Mouse (Mus musculus) liver, embryonic 11.5 days (tissue): ENCODE data around the gene Mrpl10. TPM values are rescaled to one million over a fixed set of nuclear protein-coding genes. Genes with fewer than 3 reads are reported as not detected.

Source experiments
- ATAC-seq: fragments of 200-750 bp; cut with Nextera tagmentation; replicated peaks from 2 replicates; pipeline ENCODE4 v1.8.0; 2017; ENCODE audit warnings: moderate number of reproducible peaks, mild to moderate bottlenecking, moderate TSS enrichment, moderate library complexity; ENCODE audit not compliant: low FRiP score
- DNase-seq: peaks from one replicate; pipeline ENCODE4 v3.0.0-alpha.2; 2017; ENCODE audit warnings: low spot score
- H3K27ac ChIP-seq: fragments of 300-500 bp; sonication (generic); 2 replicates; pipeline ENCODE4 v1.5.1; 2014; ENCODE audit warnings: mild to moderate bottlenecking, low read depth, low read length, control low read depth
- H3K27me3 ChIP-seq: fragments of 300-500 bp; sonication (generic); replicated peaks from 2 replicates; pipeline ENCODE4 v1.6.1; 2014; ENCODE audit warnings: low read length, mixed read lengths; ENCODE audit not compliant: control insufficient read depth, insufficient read depth
- H3K36me3 ChIP-seq: fragments of 300-500 bp; sonication (generic); 2 replicates; pipeline ENCODE4 v1.6.1; 2014; ENCODE audit warnings: mild to moderate bottlenecking, low read length, moderate library complexity, mixed read lengths; ENCODE audit not compliant: control insufficient read depth, insufficient read depth
- H3K4me1 ChIP-seq: fragments of 300-500 bp; sonication (generic); replicated peaks from 2 replicates; pipeline ENCODE4 v1.6.1; 2014; ENCODE audit warnings: low read length, mixed read lengths; ENCODE audit not compliant: control insufficient read depth, insufficient read depth
- H3K4me2 ChIP-seq: fragments of 300-500 bp; sonication (generic); 2 replicates; pipeline ENCODE4 v1.6.1; 2014; ENCODE audit warnings: mild to moderate bottlenecking, control low read depth, moderate library complexity
- H3K4me3 ChIP-seq: fragments of 300-500 bp; sonication (generic); 2 replicates; pipeline ENCODE4 v1.5.1; 2014; ENCODE audit warnings: low read depth, low read length, control low read depth
- H3K9ac ChIP-seq: fragments of 300-500 bp; sonication (generic); 2 replicates; pipeline ENCODE4 v1.6.1; 2014; ENCODE audit warnings: low read depth, low read length, control low read depth
- H3K9me3 ChIP-seq: fragments of 300-500 bp; sonication (generic); 2 replicates; pipeline ENCODE4 v1.6.1; 2016; ENCODE audit warnings: low read length, inconsistent platforms, mixed read lengths; ENCODE audit not compliant: control insufficient read depth
- WGBS: fragments of 180-500 bp; shearing (Covaris S2); extraction: QIAGEN DNeasy Blood & Tissue Kit; methylation state at CpG from one replicate; pipeline ENCODE4 v1.1.7; 2014; 5-methylcytosine and 5-hydroxymethylcytosine counted together
- polyA plus RNA-seq: library from polyadenylated mRNA; unstranded; fragments of >200 nt; fragmentation: Nextera tagmentation; extraction: Ambion mirVana; gene quantifications from 2 replicates; pipeline ENCODE4 v1.2.1, GENCODE M21; 2014

Gene Mrpl10
- polyA plus RNA-seq, 1 experiment from 2014 or later, result 89.7 TPM

GRCm38 (mm10) chr11:97036141-97036540 is 5.2 kb upstream of the Mrpl10 start:
- no peak overlapping the region for H3K27ac ChIP-seq
- no peak overlapping the region for H3K9ac ChIP-seq
- H3K4me2 ChIP-seq, result no peak overlapping the region
- no peaks in the 10 kb centered on the region; the same call in 1 of the 2 replicates for H3K27me3 ChIP-seq
- WGBS, result 71% methylated on average over 5 of the region's 5 CpGs
- ATAC-seq (no peak), DNase-seq (no peak)
- H3K4me1 ChIP-seq, result no peaks in the 10 kb centered on the region
- H3K9me3 ChIP-seq, result no peaks in the 10 kb centered on the region
- H3K36me3 ChIP-seq, result peaks cover 6% of the 10 kb centered on the region; the same call in 1 of the 2 replicates
- H3K4me3 ChIP-seq, result no peak overlapping the region

GRCm38 (mm10) chr11:97038881-97039280 is 2.5 kb upstream of the Mrpl10 start:
- Histone ChIP-seq H3K9me3 (no peaks in the 10 kb centered on the region), H3K27me3 (no peaks in the 10 kb centered on the region), H3K4me1 (peaks cover 6% of the 10 kb centered on the region), H3K4me2 (no peak overlapping the region), H3K4me3 (no peak overlapping the region), H3K9ac (no peak overlapping the region), H3K36me3 (peaks cover under 1% of the 10 kb centered on the region; the same call in 1 of the 2 replicates), H3K27ac (no peak overlapping the region)
- ATAC-seq (no peak), DNase-seq (no peak)
- 66% methylated on average over 7 of the region's 7 CpGs for WGBS

- Histone ChIP-seq H3K9ac (0 out of 2 replicates have a peak overlapping the region, but pooled peaks have one; percentile 46), H3K27me3 (no peaks in the 10 kb centered on the region), H3K27ac (no peak overlapping the region), H3K36me3 (peaks cover 9% of the 10 kb centered on the region), H3K4me2 (peak overlapping the region; percentile 84), H3K9me3 (no peaks in the 10 kb centered on the region), H3K4me3 (peak overlapping the region; percentile 66), H3K4me1 (peaks cover 6% of the 10 kb centered on the region)
- DNase-seq (no peak), ATAC-seq (no peak; the same call in 1 of the 2 replicates)
- 36% methylated on average over 12 of the region's 12 CpGs for WGBS
Measured at GRCm38 (mm10) chr11:97040301-97041021, 899 bp upstream of the Mrpl10 start.

GRCm38 (mm10) chr11:97044902-97045301 is 3.5 kb downstream of the Mrpl10 start:
- no peak for ATAC-seq
- peaks cover 12% of the 10 kb centered on the region for H3K36me3 ChIP-seq
- WGBS, result 87% methylated on average over 8 of the region's 8 CpGs

GRCm38 (mm10) chr11:97045861-97046260 is 4.5 kb downstream of the Mrpl10 start:
- no peak overlapping the region for H3K4me2 ChIP-seq
- H3K4me1 ChIP-seq, result peaks cover 11% of the 10 kb centered on the region
- ATAC-seq (no peak), DNase-seq (no peak)
- no peak overlapping the region for H3K9ac ChIP-seq
- no peaks in the 10 kb centered on the region for H3K27me3 ChIP-seq
- H3K36me3 ChIP-seq, result peaks cover 12% of the 10 kb centered on the region
- no peak overlapping the region for H3K27ac ChIP-seq
- H3K9me3 ChIP-seq, result no peaks in the 10 kb centered on the region
- no peak overlapping the region for H3K4me3 ChIP-seq
- 82% methylated on average over 7 of the region's 7 CpGs for WGBS

More at GRCm38 (mm10) chr11:97044902-97045301, 3.5 kb downstream of the Mrpl10 start:
- no peak for DNase-seq
- Histone ChIP-seq H3K4me3 (no peak overlapping the region), H3K9ac (no peak overlapping the region), H3K27me3 (no peaks in the 10 kb centered on the region), H3K4me1 (peaks cover 6% of the 10 kb centered on the region), H3K4me2 (no peak overlapping the region), H3K27ac (no peak overlapping the region), H3K9me3 (no peaks in the 10 kb centered on the region)

GRCm38 (mm10) chr11:97048090-97048650 is 6.8 kb downstream of the Mrpl10 start:
- Histone ChIP-seq H3K4me3 (no peak overlapping the region), H3K27ac (no peak overlapping the region), H3K4me2 (no peak overlapping the region), H3K4me1 (peaks cover 21% of the 10 kb centered on the region), H3K36me3 (peaks cover 12% of the 10 kb centered on the region), H3K27me3 (no peaks in the 10 kb centered on the region), H3K9ac (no peak overlapping the region), H3K9me3 (no peaks in the 10 kb centered on the region)
- ATAC-seq, result no peak
- 85% methylated on average over 8 of the region's 8 CpGs for WGBS
- no peak for DNase-seq

GRCm38 (mm10) chr11:97049492-97050085 is 8.2 kb downstream of the Mrpl10 start:
- H3K27me3 ChIP-seq, result no peaks in the 10 kb centered on the region
- no peak overlapping the region for H3K9ac ChIP-seq
- no peak overlapping the region for H3K4me2 ChIP-seq
- H3K36me3 ChIP-seq, result peaks cover 8% of the 10 kb centered on the region
- H3K4me3 ChIP-seq, result no peak overlapping the region; the same call in 1 of the 2 replicates
- no peak for DNase-seq
- no peak for ATAC-seq
- peaks cover 21% of the 10 kb centered on the region for H3K4me1 ChIP-seq
- 83% methylated on average over 6 of the region's 6 CpGs for WGBS
- H3K27ac ChIP-seq, result no peak overlapping the region
- H3K9me3 ChIP-seq, result no peaks in the 10 kb centered on the region

- H3K27ac ChIP-seq, result peak within 1 kb of the TSS; percentile 4
- WGBS, result 4% methylated on average over 18 of the region's 18 CpGs
- no peaks in the 10 kb centered on the region for H3K27me3 ChIP-seq
- H3K4me1 ChIP-seq, result peaks cover 21% of the 10 kb centered on the region
- no peaks in the 10 kb centered on the region for H3K9me3 ChIP-seq
- peaks cover 7% of the 10 kb centered on the region for H3K36me3 ChIP-seq
- H3K9ac ChIP-seq, result peak within 1 kb of the TSS; percentile 75
- H3K4me2 ChIP-seq, result peak within 1 kb of the TSS; percentile 94
- peak within 1 kb of the TSS; percentile 67 for H3K4me3 ChIP-seq
- DNase-seq, result peak; percentile 77
- peak; percentile 70 for ATAC-seq
Measured at GRCm38 (mm10) chr11:97050216-97050943, 9.0 kb downstream of the Mrpl10 start, which contains the start of gene Osbpl7. Gene Osbpl7 (plus strand): TSS chr11:97050628.
